Mouse (Mus musculus): Measurements from ENCODE around the gene Mthfd1.

Gene Mthfd1

DNA sequence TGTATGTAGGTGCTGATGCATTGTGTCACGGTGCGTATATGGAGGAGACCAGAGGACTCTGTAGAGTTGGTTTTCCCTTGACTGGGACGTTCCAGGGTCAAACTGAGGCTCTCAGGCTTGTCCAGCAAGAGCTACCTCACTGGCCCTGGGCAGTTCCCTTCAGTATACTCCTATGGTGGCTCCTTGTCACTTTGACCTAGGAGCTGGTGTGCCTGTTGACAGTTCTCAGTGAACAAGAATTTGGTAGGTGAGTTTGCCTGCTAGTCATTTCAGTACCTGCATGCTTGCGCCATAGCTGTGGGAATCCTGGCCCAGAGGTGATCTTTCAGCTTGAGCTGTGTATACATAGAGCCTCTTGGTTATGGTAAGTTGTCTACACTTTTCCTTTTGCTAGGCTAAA, 7.8 kb downstream of the Mthfd1 start:
- DNase-seq (ENCODE audit: low spot score in 2 of 2), result no peak

DNA sequence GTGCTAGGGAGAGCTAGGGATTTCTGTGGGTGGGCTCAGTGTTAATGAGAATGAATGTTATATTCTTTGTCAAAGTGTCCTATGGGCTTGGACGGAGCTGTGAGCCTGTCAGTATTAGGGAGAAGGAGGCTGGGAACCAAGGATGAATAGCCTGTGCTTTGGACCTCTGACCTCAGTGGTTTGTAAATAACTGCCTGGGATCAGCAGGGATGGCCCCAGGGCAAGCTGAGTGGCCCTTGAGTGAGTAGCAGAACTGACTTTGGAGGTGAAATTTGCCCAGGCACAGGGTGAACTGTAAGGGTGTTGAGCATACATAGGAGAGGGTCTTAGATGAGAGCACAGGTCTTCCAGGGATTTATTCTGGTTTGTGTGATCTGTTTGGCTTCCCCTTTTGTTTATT, 8.8 kb downstream of the Mthfd1 start:
- DNase-seq (ENCODE audit: low spot score in 2 of 2), result no peak

DNA sequence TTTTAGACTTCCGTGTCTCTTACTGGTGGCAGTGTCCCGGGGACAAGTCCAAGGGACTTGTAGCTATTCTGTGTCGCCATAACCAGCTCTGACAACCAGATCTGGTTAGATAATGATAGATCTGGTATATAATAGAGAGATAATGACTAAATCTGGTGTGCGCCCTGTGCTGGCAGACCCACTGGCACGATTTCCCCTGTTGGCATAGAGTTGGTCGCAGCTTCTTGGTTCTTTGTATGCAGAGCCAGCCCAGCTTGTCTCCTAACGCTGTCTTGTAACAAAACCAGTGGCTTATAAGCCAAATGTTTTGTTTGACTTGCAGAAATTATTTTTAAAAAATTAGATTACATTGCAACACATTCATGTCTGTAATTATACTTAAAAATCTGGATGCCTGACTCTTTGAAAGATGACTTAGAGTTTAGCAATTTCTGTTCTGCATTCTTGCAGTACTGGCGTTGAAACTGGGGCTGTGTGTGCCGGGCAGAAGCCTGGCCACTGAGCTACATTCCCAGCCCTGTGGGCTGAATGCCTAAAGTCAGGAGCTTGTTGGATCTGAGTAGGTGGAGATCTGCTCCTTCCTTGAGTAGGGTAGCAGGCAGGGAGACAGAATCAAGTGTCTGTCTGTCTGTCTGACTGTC, 9.3 kb downstream of the Mthfd1 start:
- no peak for DNase-seq (ENCODE audit: low spot score in 2 of 2)

DNA sequence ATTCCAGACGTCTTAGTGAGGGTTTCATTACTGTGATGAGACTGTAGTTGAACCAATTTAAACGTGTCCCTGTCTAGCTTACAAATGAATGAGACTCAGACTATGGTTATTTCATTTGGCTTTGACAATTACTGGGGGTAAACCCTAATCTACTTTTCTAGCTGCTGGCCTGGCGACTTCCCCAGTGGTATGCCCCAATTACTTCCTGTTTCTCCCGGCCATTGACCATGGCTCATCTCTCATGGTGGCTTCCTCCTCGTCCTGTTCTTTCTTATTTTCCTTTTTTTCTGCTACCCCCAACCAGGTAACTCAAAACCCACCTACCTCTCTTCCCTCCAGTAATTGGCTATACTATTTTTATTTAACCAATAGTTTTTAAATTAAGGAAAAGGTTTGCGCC, 9.9 kb downstream of the Mthfd1 start:
- no peak for DNase-seq (ENCODE audit: low spot score in 2 of 2)

DNA sequence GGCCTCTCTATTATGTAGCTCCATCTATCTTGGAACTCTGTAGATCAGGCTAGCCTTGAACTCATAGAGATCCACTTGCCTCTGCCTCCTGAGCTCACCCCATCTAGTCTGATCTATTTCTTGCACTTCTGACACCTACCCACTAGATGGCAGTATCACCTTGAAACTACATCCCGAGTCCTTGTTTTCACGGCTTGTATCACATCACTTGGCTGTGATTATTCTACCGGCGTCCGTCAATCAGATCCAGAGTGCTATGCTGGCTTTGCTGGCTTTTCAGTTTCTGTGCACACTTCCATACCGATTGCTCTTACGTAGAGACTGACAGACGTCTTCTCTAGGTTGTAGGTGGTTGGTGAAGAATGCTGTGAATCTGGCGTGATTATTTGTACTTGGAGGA, 11.8 kb downstream of the Mthfd1 start:
- no peak for DNase-seq (ENCODE audit: low spot score in 2 of 2)

DNA sequence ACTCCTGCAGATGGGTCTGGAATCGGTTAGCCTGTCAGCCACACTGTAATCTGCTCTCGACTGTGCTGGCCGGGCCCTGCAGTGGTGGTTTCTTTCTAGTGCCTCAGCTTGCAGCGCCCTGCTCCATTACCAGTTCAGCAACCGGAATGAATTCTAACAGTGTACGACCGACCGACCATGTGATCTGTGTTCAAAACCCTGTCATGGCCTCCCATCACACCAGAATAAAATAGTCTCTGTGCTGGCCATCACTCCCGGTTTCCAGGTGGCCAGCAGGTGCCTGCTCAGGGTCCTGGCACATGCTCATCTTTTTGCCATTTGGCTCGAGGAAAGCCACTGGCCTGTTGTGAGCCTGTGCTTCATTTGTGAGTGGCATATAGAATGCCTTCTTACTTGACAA, 13.6 kb downstream of the Mthfd1 start:
- no peak for DNase-seq (ENCODE audit: low spot score in 2 of 2)

DNA sequence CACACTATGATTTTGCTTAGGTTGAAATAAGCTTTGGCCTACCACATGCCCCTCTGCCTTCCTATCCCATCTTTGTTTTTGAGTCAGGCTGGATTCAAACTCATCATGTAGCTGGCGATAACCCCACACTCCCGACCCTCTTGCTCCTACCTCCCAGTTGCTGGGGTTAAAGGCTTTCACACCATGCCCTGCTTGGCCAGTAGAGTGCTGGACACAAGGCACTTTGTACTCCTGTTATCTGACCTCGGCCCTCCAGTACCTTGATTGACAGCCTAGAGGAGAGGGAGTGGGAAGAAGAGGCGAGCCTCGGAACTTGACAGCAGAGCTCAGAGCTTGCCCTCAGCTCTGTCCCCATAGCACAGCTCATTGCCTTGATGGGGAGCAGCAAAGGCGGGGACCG, 14.1 kb downstream of the Mthfd1 start:
- DNase-seq (ENCODE audit: low spot score in 2 of 2), result no peak

DNA sequence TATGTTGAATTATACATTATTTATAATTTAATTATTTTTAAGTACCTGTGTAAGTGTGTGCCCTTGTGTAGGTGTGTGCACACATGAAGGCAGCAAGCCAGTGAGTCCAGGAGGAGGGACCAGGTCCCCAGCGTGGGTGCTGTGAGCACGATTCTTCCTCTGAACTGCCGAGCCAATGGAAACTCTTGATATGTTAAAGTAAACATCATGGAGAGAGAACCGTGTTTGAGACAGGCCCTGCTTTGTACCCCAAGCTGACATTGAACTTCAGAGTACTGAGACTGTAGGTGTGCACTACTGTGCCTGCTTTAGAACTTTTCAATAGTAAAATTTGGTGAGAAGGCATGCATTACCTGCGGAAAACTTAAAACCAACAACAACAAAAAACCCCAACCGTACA, 16.4 kb downstream of the Mthfd1 start:
- DNase-seq (ENCODE audit: low spot score in 2 of 2), result no peak

DNA sequence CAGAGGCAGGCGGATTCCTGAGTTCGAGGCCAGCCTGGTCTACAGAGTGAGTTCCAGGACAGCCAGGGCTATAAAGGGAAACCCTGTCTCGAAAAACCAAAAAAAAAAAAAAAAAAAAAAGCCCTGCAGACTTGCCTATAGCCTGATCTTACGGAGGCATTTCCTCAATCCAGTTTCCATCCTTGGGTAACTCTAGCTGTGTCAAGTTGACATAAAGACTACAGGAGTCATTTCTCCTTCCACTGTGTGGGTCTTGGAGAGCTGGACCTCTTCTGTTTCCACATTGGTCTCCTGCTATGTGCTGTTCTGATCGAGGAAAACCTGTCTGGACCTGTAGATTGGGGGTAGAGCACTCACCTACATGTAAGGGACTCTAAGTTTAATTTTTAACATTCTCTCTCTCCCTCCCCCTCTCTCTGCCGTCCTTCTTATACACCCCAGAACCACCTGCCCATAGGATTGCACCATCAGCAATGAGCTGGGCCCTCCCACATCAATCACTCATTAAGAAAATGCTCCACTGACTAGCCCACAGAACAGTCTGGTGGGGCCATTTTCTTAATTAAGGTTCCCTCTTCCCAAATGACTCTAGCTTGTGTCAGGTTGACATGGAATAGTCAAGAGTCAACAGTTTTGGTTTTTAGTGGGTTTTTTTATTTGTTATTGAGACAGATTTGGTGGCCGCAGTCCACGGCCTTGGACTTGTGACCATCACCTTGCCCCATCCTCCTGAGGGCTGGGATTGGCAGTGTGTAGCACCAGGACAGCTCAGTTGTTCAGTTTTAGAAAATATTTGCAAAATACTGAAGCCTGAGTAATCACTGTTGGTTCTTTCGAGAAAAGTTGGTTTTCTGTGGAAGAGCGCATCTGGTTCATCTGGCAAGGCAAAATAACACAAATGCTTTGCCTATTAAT, 17.8 kb downstream of the Mthfd1 start:
- DNase-seq (ENCODE audit: low spot score in 2 of 2), result no peak

DNA sequence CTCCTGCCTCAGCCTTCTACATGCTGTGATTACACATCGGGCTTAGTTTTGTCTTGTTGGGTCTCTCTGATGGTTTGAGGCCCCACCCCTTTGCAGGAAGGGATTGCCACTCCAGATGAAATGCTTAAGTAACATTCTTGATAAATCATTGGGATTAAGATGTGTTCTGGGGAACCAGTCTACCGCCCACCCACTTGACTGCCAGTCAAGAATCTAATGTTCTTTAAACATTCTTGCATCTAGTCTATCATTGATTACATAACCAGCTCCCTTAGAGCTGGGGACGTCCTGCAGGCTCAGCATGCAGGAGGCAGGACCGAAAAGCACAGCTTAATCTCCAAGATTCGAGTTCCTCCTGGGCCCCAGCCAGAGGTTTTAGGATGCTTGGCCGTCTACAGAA, 23.1 kb downstream of the Mthfd1 start:
- DNase-seq (ENCODE audit: low spot score in 2 of 2), result no peak

DNA sequence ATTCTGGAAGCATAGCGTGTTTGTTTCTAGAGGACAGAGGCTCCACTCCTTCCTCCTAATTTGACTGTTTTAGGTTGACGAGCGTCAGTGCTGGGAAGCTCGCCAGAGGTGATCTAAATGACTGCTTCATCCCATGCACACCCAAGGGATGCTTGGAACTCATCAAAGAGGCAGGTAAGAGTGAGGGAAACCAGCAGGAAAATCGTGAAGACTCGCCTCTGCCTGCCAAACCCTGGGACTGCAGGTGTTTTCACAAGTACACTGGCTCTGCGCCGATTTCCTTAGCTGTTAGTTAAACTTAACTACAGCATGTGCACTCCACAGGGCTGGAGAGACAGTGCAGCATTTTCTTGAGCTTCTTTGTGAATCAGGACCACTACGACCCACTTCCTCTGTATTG, 25.5 kb downstream of the Mthfd1 start:
- DNase-seq (ENCODE audit: low spot score in 2 of 2), result no peak

DNA sequence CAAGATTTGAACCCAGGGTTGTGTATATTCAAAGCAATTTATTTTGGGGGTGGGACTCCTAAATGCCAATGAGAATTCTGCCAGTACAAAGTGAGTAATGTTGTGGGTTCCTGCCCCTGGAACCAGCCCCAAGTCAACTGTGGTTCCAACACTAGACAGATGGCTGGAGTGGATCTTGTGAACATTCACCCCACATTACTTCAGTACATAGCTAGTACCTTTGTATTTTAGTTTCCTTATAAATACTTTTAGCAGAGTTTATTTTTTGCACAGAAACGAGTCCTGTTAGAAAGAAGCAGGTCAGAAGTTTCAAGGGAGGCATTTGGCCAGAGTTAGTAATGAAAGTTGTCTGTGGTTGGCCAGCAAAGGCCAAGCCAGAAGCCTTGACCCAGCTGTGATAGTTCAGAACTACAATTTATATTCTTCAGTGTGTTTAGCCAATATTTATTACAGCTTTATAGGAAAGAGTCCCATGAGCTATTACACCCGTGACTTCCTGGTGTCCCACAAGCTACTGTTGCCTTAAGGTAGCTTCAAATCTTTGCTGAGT, 26.1 kb downstream of the Mthfd1 start:
- DNase-seq (ENCODE audit: low spot score in 2 of 2), result no peak

DNA sequence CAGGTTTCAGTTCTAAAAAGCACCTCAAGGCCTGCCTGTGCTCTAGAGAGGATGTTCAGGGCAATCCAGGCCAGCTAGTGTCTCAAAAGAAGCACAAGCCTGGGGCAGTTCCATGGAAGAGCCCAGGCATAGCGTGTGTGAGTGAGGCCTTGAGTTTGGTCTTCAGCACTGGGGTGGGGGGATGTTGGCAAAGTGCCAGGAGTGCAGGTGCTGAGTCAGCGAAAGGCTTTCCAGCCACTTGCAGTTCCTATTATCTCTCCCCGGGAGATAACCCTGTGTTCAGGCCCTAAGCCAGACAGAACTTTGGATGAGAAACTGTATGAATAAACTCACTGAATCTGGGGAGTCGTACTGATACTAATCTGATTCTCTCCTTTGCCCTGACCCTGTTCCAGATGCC, 27.0 kb downstream of the Mthfd1 start:
- no peak for DNase-seq (ENCODE audit: low spot score in 2 of 2)

DNA sequence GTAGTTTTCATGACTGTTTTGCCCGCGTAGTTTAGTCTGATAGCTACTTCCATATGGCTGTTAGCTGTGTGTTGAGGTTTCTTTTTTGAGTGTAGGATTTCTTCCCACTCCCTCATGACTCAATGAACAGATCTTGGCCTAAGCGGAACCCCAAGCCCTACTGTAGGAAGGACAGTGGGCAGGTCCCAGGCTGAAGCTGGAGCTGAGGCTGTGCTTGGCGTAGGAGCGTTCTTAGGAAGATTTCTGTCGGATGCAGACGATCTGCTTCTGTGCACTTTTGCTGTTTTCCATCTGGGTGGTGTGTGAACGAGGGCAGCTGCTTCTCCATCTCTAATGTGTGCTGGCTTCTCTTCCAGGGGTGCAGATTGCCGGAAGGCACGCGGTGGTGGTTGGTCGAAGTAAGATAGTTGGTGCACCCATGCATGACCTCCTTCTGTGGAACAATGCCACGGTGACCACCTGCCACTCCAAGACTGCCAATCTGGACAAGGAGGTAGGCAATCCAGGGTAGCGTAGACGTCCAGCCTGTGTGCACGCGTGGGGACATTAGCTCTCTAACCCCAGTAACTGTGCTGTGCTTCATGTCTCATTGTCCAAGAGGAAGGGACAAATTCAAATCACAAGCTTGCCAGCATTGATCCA, 27.6 kb downstream of the Mthfd1 start:
- no peak for DNase-seq (ENCODE audit: low spot score in 2 of 2)

DNA sequence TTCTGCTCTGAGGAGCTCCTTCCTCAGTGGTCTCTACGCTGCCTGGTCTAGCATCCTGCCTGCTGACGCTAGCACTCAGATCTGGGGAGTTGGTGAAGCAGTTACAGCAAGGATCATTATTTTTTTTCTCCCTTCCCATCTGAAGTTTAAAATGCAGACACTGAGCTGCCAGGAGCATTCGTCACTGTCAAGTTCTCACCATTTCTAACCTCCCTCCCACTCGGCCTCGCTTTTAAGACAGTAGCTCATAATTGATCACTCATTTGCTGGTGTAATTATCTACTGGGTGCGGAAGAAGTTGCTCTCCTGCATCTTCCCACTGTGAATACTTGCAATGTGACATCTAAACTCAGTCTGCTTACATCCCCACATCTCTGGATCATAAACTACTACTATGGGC, 30.3 kb downstream of the Mthfd1 start:
- no peak for DNase-seq (ENCODE audit: low spot score in 2 of 2)

DNA sequence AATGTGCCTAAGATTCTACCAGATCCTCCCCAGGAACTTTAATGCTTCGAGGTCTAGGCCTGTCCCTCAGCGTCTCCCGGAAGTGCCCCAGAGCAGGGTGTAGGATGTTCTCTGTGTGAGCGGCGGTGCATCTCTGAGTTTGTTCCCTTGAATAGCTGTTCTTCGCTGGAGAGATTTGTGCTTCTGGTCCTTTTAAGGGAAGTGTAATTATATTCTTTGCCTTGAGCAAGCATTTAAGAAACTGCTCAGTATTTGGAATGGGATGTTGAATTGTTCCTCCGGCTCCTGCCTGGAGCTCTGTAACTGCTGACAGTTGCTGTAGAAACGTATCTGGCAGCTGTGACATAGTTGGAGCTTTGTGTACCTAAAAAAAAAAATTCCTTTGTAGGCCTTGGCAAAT, 32.9 kb downstream of the Mthfd1 start:
- DNase-seq (ENCODE audit: low spot score in 2 of 2), result no peak

DNA sequence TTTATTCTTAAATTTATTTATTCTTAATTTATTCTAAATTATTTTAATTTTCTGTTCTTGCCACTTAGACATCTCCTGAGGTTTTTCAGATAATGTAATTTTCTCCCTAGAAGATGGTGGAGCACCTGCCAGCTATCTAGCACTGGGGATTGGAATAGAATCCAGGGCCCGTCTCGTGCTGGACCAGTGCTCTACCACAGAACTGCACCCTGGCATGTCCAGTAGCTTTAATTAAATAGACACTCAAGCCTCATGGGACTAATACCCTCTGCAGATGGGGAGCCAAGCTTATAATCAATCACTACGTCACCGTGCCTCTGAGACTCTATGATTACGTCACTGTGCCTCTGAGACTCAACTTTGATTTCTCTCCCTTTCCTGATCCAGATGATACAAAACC, 33.4 kb downstream of the Mthfd1 start:
- no peak for DNase-seq (ENCODE audit: low spot score in 2 of 2)

DNA sequence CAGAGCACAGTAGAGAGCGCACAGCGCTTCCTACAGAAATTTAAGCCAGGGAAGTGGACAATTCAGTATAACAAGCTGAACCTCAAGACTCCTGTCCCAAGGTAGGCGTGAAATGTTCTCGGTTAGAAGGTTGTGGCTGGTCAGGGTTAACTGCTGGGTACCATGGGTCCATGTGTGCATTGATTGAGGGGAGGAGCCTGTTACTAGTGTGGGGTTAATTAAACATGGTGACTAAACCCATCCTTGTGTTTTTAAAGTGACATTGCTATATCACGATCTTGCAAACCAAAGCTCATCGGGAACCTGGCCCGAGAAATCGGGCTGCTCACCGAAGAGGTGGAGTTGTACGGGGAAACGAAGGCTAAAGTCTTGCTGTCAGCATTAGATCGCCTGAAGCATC, 34.3 kb downstream of the Mthfd1 start:
- no peak for DNase-seq (ENCODE audit: low spot score in 2 of 2)

DNA sequence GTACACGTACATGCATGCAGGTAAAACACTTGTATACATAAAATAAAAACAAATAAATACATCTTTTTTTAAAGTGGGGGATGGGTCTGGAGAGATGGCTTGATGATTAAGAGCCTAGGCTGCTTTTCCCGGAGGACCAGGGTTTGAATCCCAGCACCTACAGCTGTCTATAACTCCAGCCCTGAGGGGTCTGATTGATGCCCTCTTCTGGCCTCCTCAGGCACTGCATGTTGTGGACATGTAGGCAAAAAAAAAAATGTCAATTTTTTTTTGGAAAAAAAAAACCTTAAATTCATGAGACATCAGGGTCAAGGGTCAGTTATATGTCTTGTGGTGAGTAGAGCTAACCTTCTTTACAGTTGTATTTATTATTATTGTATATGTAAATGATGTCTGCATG, 35.2 kb downstream of the Mthfd1 start:
- no peak for DNase-seq (ENCODE audit: low spot score in 2 of 2)

DNA sequence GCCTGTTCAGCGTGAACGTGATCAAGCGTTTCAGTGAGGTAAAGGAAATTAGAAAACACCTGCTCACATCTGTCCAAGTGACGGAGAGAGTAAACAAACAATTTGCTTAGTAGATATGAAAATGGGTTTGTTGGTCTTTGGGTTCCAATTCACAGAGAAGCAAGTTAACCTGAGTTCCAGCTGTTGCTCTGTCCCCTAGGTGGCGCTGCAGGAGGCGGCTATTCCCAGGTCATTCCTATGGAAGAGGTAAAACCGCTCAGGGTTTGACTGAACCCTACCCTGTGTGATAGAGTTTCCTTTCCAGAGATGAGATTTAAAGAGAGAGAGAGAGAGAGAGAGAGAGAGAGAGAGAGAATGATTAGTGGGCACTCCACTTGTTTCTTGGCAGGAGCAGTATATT, 38.1 kb downstream of the Mthfd1 start:
- DNase-seq (ENCODE audit: low spot score in 2 of 2), result peak in 1 of 2 experiments; percentile 73

DNA sequence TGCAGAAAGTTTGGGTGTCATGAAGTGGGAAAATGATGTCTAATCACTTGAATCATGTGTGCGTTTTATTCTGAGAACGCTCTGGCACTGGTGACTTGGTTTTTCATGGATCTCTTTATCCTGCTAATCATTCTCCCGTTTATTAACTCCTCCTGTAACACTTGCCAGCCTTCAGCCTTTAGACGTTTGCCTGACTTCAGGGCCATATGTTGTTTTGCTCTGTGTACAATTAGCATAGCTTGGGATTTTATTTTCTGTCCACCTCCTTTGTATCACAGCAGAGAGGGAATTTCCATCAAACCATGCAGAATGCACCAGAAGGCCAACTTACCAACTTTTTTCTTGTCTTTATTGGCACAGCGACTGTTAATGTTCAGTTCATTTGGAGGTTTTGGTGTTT, 42.7 kb downstream of the Mthfd1 start:
- DNase-seq (ENCODE audit: low spot score in 2 of 2), result no peak

DNA sequence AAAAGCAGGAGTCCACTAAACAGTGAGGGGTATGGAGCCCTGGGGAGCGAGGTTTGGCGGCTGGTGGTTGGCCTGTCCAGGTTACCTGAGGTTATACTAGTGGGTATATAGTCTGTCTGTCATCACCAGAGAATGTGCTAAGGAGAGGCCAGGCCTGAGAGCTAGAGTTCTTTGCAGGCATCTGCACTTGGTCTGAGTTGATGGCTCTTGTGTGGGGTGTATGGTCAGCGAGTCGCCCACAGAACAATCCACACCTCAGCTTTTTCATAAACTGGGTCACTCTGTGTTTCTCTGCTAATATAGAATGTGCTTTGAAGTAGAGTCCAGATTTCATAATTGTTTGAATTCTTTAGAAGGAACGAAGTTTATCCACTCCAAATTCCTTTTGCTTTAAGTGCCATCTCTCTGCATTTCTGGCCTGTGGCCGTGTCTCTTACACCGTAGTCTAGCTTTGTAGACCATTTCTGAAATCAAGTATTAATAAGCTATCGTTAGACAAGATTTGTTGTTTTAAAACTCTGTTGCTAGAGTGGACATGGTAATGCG, 44.3 kb downstream of the Mthfd1 start:
- no peak for DNase-seq (ENCODE audit: low spot score in 2 of 2)
